Mouse (Mus musculus): Measurements from ENCODE around the gene Samd8.

- TF ChIP-seq POLR2A (IDR thresholded peaks at IDR 0.05; ENCODE audit: insufficient read depth, low read depth, low read length) = no peak
- TF ChIP-seq CTCF (IDR thresholded peaks at IDR 0.05; ENCODE audit: insufficient read depth, low read depth, low read length) = no peak
Observed at GRCm38 (mm10) chr14:21745149-21745548, 5.2 kb upstream of the Samd8 start.
